Mouse (Mus musculus): ENCODE results near the gene Ublcp1. TPM values are rescaled to one million over a fixed set of nuclear protein-coding genes. Genes with fewer than 3 reads are reported as not detected.

Gene Ublcp1
- polyA plus RNA-seq (2014; fragmentation: Nextera tagmentation; extraction: Ambion mirVana): 66.0 and 68.3 TPM in 2 replicates

GRCm38 (mm10) chr11:44470432-44471336 is at the start of gene Ublcp1:
Gene Ublcp1 (minus strand): TSS chr11:44470498.
- H3K36me3 ChIP-seq (ENCODE audit: control insufficient read depth, insufficient read depth, low read length): no peaks in the 10 kb centered on the region; the same call in 1 of the 2 replicates
- under 1% methylated on average over 54 of the region's 54 CpGs for WGBS
- 0 out of 2 replicates have a peak, but pooled peaks cover 3% of the 10 kb centered on the region for H3K4me1 ChIP-seq (replicated peaks; ENCODE audit: control insufficient read depth, insufficient read depth, low read length)
- peak within 1 kb of the TSS; percentile 90 for H3K9ac ChIP-seq (ENCODE audit: low read length)
- DNase-seq (ENCODE audit: low spot score) (peak; percentile 95), ATAC-seq (replicated peaks; ENCODE audit: low FRiP score) (peak; percentile 93)
- H3K27me3 ChIP-seq (ENCODE audit: control insufficient read depth, insufficient read depth, low read length): no peaks in the 10 kb centered on the region
- H3K4me2 ChIP-seq (ENCODE audit: low read depth, low read length, severe bottlenecking): peak within 1 kb of the TSS; percentile 88
- peak within 1 kb of the TSS; percentile 79 for H3K27ac ChIP-seq (ENCODE audit: low read depth, low read length)
- H3K4me3 ChIP-seq (ENCODE audit: low read depth, low read length): peak within 1 kb of the TSS; percentile 92
- H3K9me3 ChIP-seq (ENCODE audit: control insufficient read depth, low read length): no peaks in the 10 kb centered on the region

GRCm38 (mm10) chr11:44519096-44519949 is 49.0 kb upstream of the Ublcp1 start:
- 0% methylated on average over 31 of the region's 61 CpGs for WGBS
- H3K4me3 ChIP-seq (ENCODE audit: low read depth, low read length): peak overlapping the region; percentile 95
- no peaks in the 10 kb centered on the region for H3K36me3 ChIP-seq (ENCODE audit: control insufficient read depth, insufficient read depth, low read length)
- peak overlapping the region; percentile 95 for H3K9ac ChIP-seq (ENCODE audit: low read length)
- peak overlapping the region; percentile 90 for H3K4me2 ChIP-seq (ENCODE audit: low read depth, low read length, severe bottlenecking)
- H3K27me3 ChIP-seq (ENCODE audit: control insufficient read depth, insufficient read depth, low read length): no peaks in the 10 kb centered on the region
- DNase-seq (ENCODE audit: low spot score) (peak; percentile 85), ATAC-seq (replicated peaks; ENCODE audit: low FRiP score) (peak; percentile 68)
- H3K9me3 ChIP-seq (ENCODE audit: control insufficient read depth, low read length): no peaks in the 10 kb centered on the region
- H3K4me1 ChIP-seq (replicated peaks; ENCODE audit: control insufficient read depth, insufficient read depth, low read length): 0 out of 2 replicates have a peak, but pooled peaks cover 3% of the 10 kb centered on the region
- peak overlapping the region; percentile 90 for H3K27ac ChIP-seq (ENCODE audit: low read depth, low read length)

- peak; percentile 88 for ATAC-seq (replicated peaks; ENCODE audit: low FRiP score)
These were observed 48.2 kb upstream of the Ublcp1 start, which contains the start of gene Rnf145 for GRCm38 (mm10) chr11:44518281-44519095. Gene Rnf145 (plus strand): TSS chr11:44518964.

GRCm38 (mm10) chr11:44517561-44518280 is 47.4 kb upstream of the Ublcp1 start:
- Histone ChIP-seq H3K4me3 (ENCODE audit: low read depth, low read length) (peak overlapping the region; percentile 95; the same call in 1 of the 2 replicates), H3K9me3 (ENCODE audit: control insufficient read depth, low read length) (no peaks in the 10 kb centered on the region), H3K4me2 (ENCODE audit: low read depth, low read length, severe bottlenecking) (peak overlapping the region; percentile 90), H3K27ac (ENCODE audit: low read depth, low read length) (no peak overlapping the region), H3K9ac (ENCODE audit: low read length) (no peak overlapping the region; the same call in 1 of the 2 replicates), H3K27me3 (ENCODE audit: control insufficient read depth, insufficient read depth, low read length) (no peaks in the 10 kb centered on the region), H3K4me1 (replicated peaks; ENCODE audit: control insufficient read depth, insufficient read depth, low read length) (0 out of 2 replicates have a peak, but pooled peaks cover 3% of the 10 kb centered on the region), H3K36me3 (ENCODE audit: control insufficient read depth, insufficient read depth, low read length) (no peaks in the 10 kb centered on the region)
- ATAC-seq (replicated peaks; ENCODE audit: low FRiP score) (no peak), DNase-seq (ENCODE audit: low spot score) (no peak)
- 61% methylated on average over 6 of the region's 6 CpGs for WGBS

More at GRCm38 (mm10) chr11:44518281-44519095, 48.2 kb upstream of the Ublcp1 start, which contains the start of gene Rnf145:
- H3K4me3 ChIP-seq (ENCODE audit: low read depth, low read length): peak within 1 kb of the TSS; percentile 95
- peak; percentile 81 for DNase-seq (ENCODE audit: low spot score)
- H3K36me3 ChIP-seq (ENCODE audit: control insufficient read depth, insufficient read depth, low read length): no peaks in the 10 kb centered on the region
- 0 out of 2 replicates have a peak, but pooled peaks cover 3% of the 10 kb centered on the region for H3K4me1 ChIP-seq (replicated peaks; ENCODE audit: control insufficient read depth, insufficient read depth, low read length)
- H3K27ac ChIP-seq (ENCODE audit: low read depth, low read length): peak within 1 kb of the TSS; percentile 90
- H3K9me3 ChIP-seq (ENCODE audit: control insufficient read depth, low read length): no peaks in the 10 kb centered on the region
- 1% methylated on average over 65 of the region's 70 CpGs for WGBS
- H3K27me3 ChIP-seq (ENCODE audit: control insufficient read depth, insufficient read depth, low read length): no peaks in the 10 kb centered on the region
- H3K9ac ChIP-seq (ENCODE audit: low read length): peak within 1 kb of the TSS; percentile 95
- H3K4me2 ChIP-seq (ENCODE audit: low read depth, low read length, severe bottlenecking): peak within 1 kb of the TSS; percentile 90

GRCm38 (mm10) chr11:44516362-44516761 is 46.1 kb upstream of the Ublcp1 start:
- H3K9me3 ChIP-seq (ENCODE audit: control insufficient read depth, low read length): no peaks in the 10 kb centered on the region
- H3K27me3 ChIP-seq (ENCODE audit: control insufficient read depth, insufficient read depth, low read length): no peaks in the 10 kb centered on the region
- H3K27ac ChIP-seq (ENCODE audit: low read depth, low read length): no peak overlapping the region
- ATAC-seq (replicated peaks; ENCODE audit: low FRiP score) (no peak), DNase-seq (ENCODE audit: low spot score) (no peak)
- H3K4me1 ChIP-seq (replicated peaks; ENCODE audit: control insufficient read depth, insufficient read depth, low read length): 0 out of 2 replicates have a peak, but pooled peaks cover 3% of the 10 kb centered on the region
- WGBS: 6% methylated on average over 1 of the region's 1 CpGs
- no peak overlapping the region for H3K4me2 ChIP-seq (ENCODE audit: low read depth, low read length, severe bottlenecking)
- H3K9ac ChIP-seq (ENCODE audit: low read length): no peak overlapping the region
- H3K4me3 ChIP-seq (ENCODE audit: low read depth, low read length): no peak overlapping the region
- no peaks in the 10 kb centered on the region for H3K36me3 ChIP-seq (ENCODE audit: control insufficient read depth, insufficient read depth, low read length)

GRCm38 (mm10) chr11:44514666-44515065 is 44.4 kb upstream of the Ublcp1 start:
- no peak overlapping the region for H3K4me3 ChIP-seq (ENCODE audit: low read depth, low read length)
- no peaks in the 10 kb centered on the region for H3K4me1 ChIP-seq (replicated peaks; ENCODE audit: control insufficient read depth, insufficient read depth, low read length)
- 58% methylated on average over 2 of the region's 2 CpGs for WGBS
- H3K27me3 ChIP-seq (ENCODE audit: control insufficient read depth, insufficient read depth, low read length): no peaks in the 10 kb centered on the region
- H3K27ac ChIP-seq (ENCODE audit: low read depth, low read length): no peak overlapping the region
- ATAC-seq (replicated peaks; ENCODE audit: low FRiP score): no peak
- no peak for DNase-seq (ENCODE audit: low spot score)
- H3K9ac ChIP-seq (ENCODE audit: low read length): no peak overlapping the region
- H3K36me3 ChIP-seq (ENCODE audit: control insufficient read depth, insufficient read depth, low read length): no peaks in the 10 kb centered on the region
- no peaks in the 10 kb centered on the region for H3K9me3 ChIP-seq (ENCODE audit: control insufficient read depth, low read length)
- no peak overlapping the region for H3K4me2 ChIP-seq (ENCODE audit: low read depth, low read length, severe bottlenecking)

- WGBS: 70% methylated on average over 2 of the region's 2 CpGs
- Histone ChIP-seq H3K36me3 (ENCODE audit: control insufficient read depth, insufficient read depth, low read length) (no peaks in the 10 kb centered on the region), H3K9me3 (ENCODE audit: control insufficient read depth, low read length) (no peaks in the 10 kb centered on the region), H3K4me3 (ENCODE audit: low read depth, low read length) (no peak overlapping the region), H3K4me1 (replicated peaks; ENCODE audit: control insufficient read depth, insufficient read depth, low read length) (no peaks in the 10 kb centered on the region), H3K9ac (ENCODE audit: low read length) (no peak overlapping the region), H3K4me2 (ENCODE audit: low read depth, low read length, severe bottlenecking) (no peak overlapping the region), H3K27me3 (ENCODE audit: control insufficient read depth, insufficient read depth, low read length) (no peaks in the 10 kb centered on the region), H3K27ac (ENCODE audit: low read depth, low read length) (no peak overlapping the region)
- no peak for ATAC-seq (replicated peaks; ENCODE audit: low FRiP score)
- DNase-seq (ENCODE audit: low spot score): no peak
These were observed 42.7 kb upstream of the Ublcp1 start for GRCm38 (mm10) chr11:44513026-44513422.
